Mouse (Mus musculus): ENCODE results near the gene Lin28a. TPM values are rescaled to one million over a fixed set of nuclear protein-coding genes. Genes with fewer than 3 reads are reported as not detected.
A peak's percentile ranks its signal among the peaks of the same experiment; 100 is the strongest.

Gene Lin28a
- polyA plus RNA-seq, 1 experiment from 2014 or later = 0.27 TPM

GRCm38 (mm10) chr4:134016767-134017166 lies 1.9 kb downstream of the Lin28a start:
- Histone ChIP-seq H3K9ac (no peak overlapping the region), H3K27me3 (replicated peaks) (peaks cover 11% of the 10 kb centered on the region; the same call in 1 of the 2 replicates)
- 2% methylated on average over 8 of the region's 8 CpGs for WGBS

GRCm38 (mm10) chr4:134016208-134016607 lies 2.4 kb downstream of the Lin28a start:
- no peak overlapping the region for H3K4me3 ChIP-seq
- H3K36me3 ChIP-seq (replicated peaks) = no peaks in the 10 kb centered on the region
- WGBS = 5% methylated on average over 7 of the region's 7 CpGs
- no peaks in the 10 kb centered on the region for H3K9me3 ChIP-seq
- H3K4me1 ChIP-seq = peaks cover 38% of the 10 kb centered on the region
- H3K27ac ChIP-seq = no peak overlapping the region
- H3K9ac ChIP-seq = no peak overlapping the region
- ATAC-seq (replicated peaks) = no peak
- peaks cover 11% of the 10 kb centered on the region; the same call in 1 of the 2 replicates for H3K27me3 ChIP-seq (replicated peaks)
- H3K4me2 ChIP-seq = no peak overlapping the region

More at GRCm38 (mm10) chr4:134016767-134017166, 1.9 kb downstream of the Lin28a start:
- peak overlapping the region; percentile 63 for H3K4me2 ChIP-seq
- H3K4me1 ChIP-seq = peaks cover 38% of the 10 kb centered on the region
- no peak for ATAC-seq (replicated peaks)
- H3K36me3 ChIP-seq (replicated peaks) = no peaks in the 10 kb centered on the region
- H3K27ac ChIP-seq = no peak overlapping the region
- H3K4me3 ChIP-seq = 0 out of 2 replicates have a peak overlapping the region, but pooled peaks have one; percentile 37
- no peaks in the 10 kb centered on the region for H3K9me3 ChIP-seq

GRCm38 (mm10) chr4:134012858-134013528 lies 5.6 kb downstream of the Lin28a start:
- 45% methylated on average over 12 of the region's 12 CpGs for WGBS
- no peak for ATAC-seq (replicated peaks)

GRCm38 (mm10) chr4:134011450-134012414 lies 6.9 kb downstream of the Lin28a start:
- ATAC-seq (replicated peaks) = no peak
- 3% methylated on average over 16 of the region's 16 CpGs for WGBS
- H3K27ac ChIP-seq = no peak overlapping the region

More at GRCm38 (mm10) chr4:134012858-134013528, 5.6 kb downstream of the Lin28a start:
- Histone ChIP-seq H3K4me3 (no peak overlapping the region), H3K4me1 (peaks cover 17% of the 10 kb centered on the region), H3K9ac (no peak overlapping the region), H3K9me3 (no peaks in the 10 kb centered on the region), H3K4me2 (no peak overlapping the region), H3K36me3 (replicated peaks) (no peaks in the 10 kb centered on the region), H3K27ac (no peak overlapping the region), H3K27me3 (replicated peaks) (0 out of 2 replicates have a peak, but pooled peaks cover 6% of the 10 kb centered on the region)

GRCm38 (mm10) chr4:134009709-134010108 lies 8.9 kb downstream of the Lin28a start:
- 61% methylated on average over 6 of the region's 6 CpGs for WGBS

More at GRCm38 (mm10) chr4:134011450-134012414, 6.9 kb downstream of the Lin28a start:
- H3K4me3 ChIP-seq = no peak overlapping the region
- H3K4me2 ChIP-seq = no peak overlapping the region
- no peaks in the 10 kb centered on the region for H3K36me3 ChIP-seq (replicated peaks)
- H3K4me1 ChIP-seq = peaks cover 4% of the 10 kb centered on the region; the same call in 1 of the 2 replicates
- H3K9me3 ChIP-seq = no peaks in the 10 kb centered on the region
- no peaks in the 10 kb centered on the region for H3K27me3 ChIP-seq (replicated peaks)
- no peak overlapping the region for H3K9ac ChIP-seq

GRCm38 (mm10) chr4:134006845-134007244 lies 11.8 kb downstream of the Lin28a start:
- no peaks in the 10 kb centered on the region for H3K27me3 ChIP-seq (replicated peaks)
- no peak overlapping the region for H3K4me3 ChIP-seq
- 89% methylated on average over 3 of the region's 3 CpGs for WGBS
- no peak overlapping the region for H3K4me2 ChIP-seq
- ATAC-seq (replicated peaks) = no peak
- H3K27ac ChIP-seq = no peak overlapping the region
- no peak overlapping the region for H3K9ac ChIP-seq
- no peaks in the 10 kb centered on the region for H3K36me3 ChIP-seq (replicated peaks)
- H3K9me3 ChIP-seq = no peaks in the 10 kb centered on the region
- no peaks in the 10 kb centered on the region for H3K4me1 ChIP-seq

More at GRCm38 (mm10) chr4:134009709-134010108, 8.9 kb downstream of the Lin28a start:
- Histone ChIP-seq H3K4me3 (no peak overlapping the region), H3K27ac (no peak overlapping the region), H3K4me2 (no peak overlapping the region), H3K4me1 (no peaks in the 10 kb centered on the region), H3K36me3 (replicated peaks) (no peaks in the 10 kb centered on the region), H3K9ac (no peak overlapping the region), H3K27me3 (replicated peaks) (no peaks in the 10 kb centered on the region), H3K9me3 (no peaks in the 10 kb centered on the region)
- no peak for ATAC-seq (replicated peaks)

- Histone ChIP-seq H3K4me2 (no peak overlapping the region), H3K9me3 (no peaks in the 10 kb centered on the region), H3K36me3 (replicated peaks) (no peaks in the 10 kb centered on the region), H3K4me3 (no peak overlapping the region), H3K4me1 (no peaks in the 10 kb centered on the region), H3K27me3 (replicated peaks) (no peaks in the 10 kb centered on the region), H3K27ac (no peak overlapping the region), H3K9ac (no peak overlapping the region)
- 69% methylated on average over 12 of the region's 12 CpGs for WGBS
- ATAC-seq (replicated peaks) = no peak
Measured at GRCm38 (mm10) chr4:134005581-134006358, 12.9 kb downstream of the Lin28a start.

GRCm38 (mm10) chr4:134002903-134003302 lies 15.7 kb downstream of the Lin28a start:
- ATAC-seq (replicated peaks) = no peak
- Histone ChIP-seq H3K9ac (no peak overlapping the region), H3K4me3 (no peak overlapping the region), H3K36me3 (replicated peaks) (no peaks in the 10 kb centered on the region), H3K27me3 (replicated peaks) (no peaks in the 10 kb centered on the region), H3K4me1 (peaks cover 13% of the 10 kb centered on the region), H3K27ac (no peak overlapping the region), H3K4me2 (no peak overlapping the region), H3K9me3 (no peaks in the 10 kb centered on the region)
- WGBS = 9% methylated on average over 5 of the region's 5 CpGs

- ATAC-seq (replicated peaks) = no peak
- Histone ChIP-seq H3K4me1 (peaks cover 13% of the 10 kb centered on the region), H3K4me2 (no peak overlapping the region), H3K9me3 (no peaks in the 10 kb centered on the region), H3K4me3 (no peak overlapping the region), H3K27ac (no peak overlapping the region), H3K36me3 (replicated peaks) (no peaks in the 10 kb centered on the region), H3K9ac (no peak overlapping the region), H3K27me3 (replicated peaks) (no peaks in the 10 kb centered on the region)
- WGBS = 20% methylated on average over 4 of the region's 4 CpGs
Measured at GRCm38 (mm10) chr4:134002246-134002645, 16.4 kb downstream of the Lin28a start.

- H3K4me3 ChIP-seq = no peak overlapping the region
- H3K4me2 ChIP-seq = no peak overlapping the region
- 52% methylated on average over 10 of the region's 10 CpGs for WGBS
- H3K9ac ChIP-seq = no peak overlapping the region
- no peaks in the 10 kb centered on the region for H3K9me3 ChIP-seq
- H3K4me1 ChIP-seq = peaks cover 13% of the 10 kb centered on the region
- H3K27me3 ChIP-seq (replicated peaks) = no peaks in the 10 kb centered on the region
- ATAC-seq (replicated peaks) = no peak
- H3K36me3 ChIP-seq (replicated peaks) = no peaks in the 10 kb centered on the region
- H3K27ac ChIP-seq = no peak overlapping the region
Measured at GRCm38 (mm10) chr4:134001710-134002109, 16.9 kb downstream of the Lin28a start.

GRCm38 (mm10) chr4:134000466-134001438 lies 17.9 kb downstream of the Lin28a start, which contains the start of gene Dhdds:
TSS of gene Dhdds (minus strand) at chr4:134000918.
- Histone ChIP-seq H3K9me3 (no peaks in the 10 kb centered on the region), H3K9ac (peak within 1 kb of the TSS; percentile 62), H3K27ac (peak within 1 kb of the TSS; percentile 55), H3K36me3 (replicated peaks) (0 out of 2 replicates have a peak, but pooled peaks cover 3% of the 10 kb centered on the region), H3K4me1 (peaks cover 13% of the 10 kb centered on the region), H3K4me2 (peak within 1 kb of the TSS; percentile 87), H3K27me3 (replicated peaks) (no peaks in the 10 kb centered on the region), H3K4me3 (peak within 1 kb of the TSS; percentile 70)
- 1% methylated on average over 49 of the region's 49 CpGs for WGBS
- peak; percentile 97 for ATAC-seq (replicated peaks)

Data from midbrain, embryonic 15.5 days (tissue).